Mouse (Mus musculus) gastrocnemius, postnatal 25 days (tissue): Measurements from ENCODE around the gene Poln. TPM values are rescaled to one million over a fixed set of nuclear protein-coding genes. Genes with fewer than 3 reads are reported as not detected.

Experiments used
- DNase-seq: peaks from one replicate; pipeline ENCODE4 v3.0.0; 2022
- long read RNA-seq, 2 experiments: library from polyadenylated mRNA; stranded (forward); transcript quantifications; one replicate each; pipeline ENCODE4 v2.0.0; 2021
- total RNA-seq, 2 experiments: library from RNA; stranded (reverse); gene quantifications; 1 replicate in 1 of 2; 2 replicates in 1 of 2; pipeline ENCODE4 v1.2.3; 2021

Poln gene
- total RNA-seq = under 1 TPM in 1 of 2 experiments, not detected in 1; 0.87 TPM
- long read RNA-seq, experiment 1, partial matches to known transcripts = 0 of 2 reads
- long read RNA-seq, experiment 1, other reads (novel, unspliced or antisense) = 2 of 2 reads
- long read RNA-seq, experiment 2, partial matches to known transcripts = 0 of 1 reads
- long read RNA-seq, experiment 2, other reads (novel, unspliced or antisense) = 0 of 1 reads

- DNase-seq = peak; percentile 99
These were observed at the start of gene Poln, which contains the start of gene Haus3 for GRCm38 (mm10) chr5:34168950-34169891. TSS of gene Poln (minus strand) at chr5:34169448. TSS of gene Haus3 (minus strand) at chr5:34169527.

GRCm38 (mm10) chr5:34218672-34219071 is 49.4 kb upstream of the Poln start:
- no peak for DNase-seq

GRCm38 (mm10) chr5:34217756-34218155 is 48.5 kb upstream of the Poln start:
- DNase-seq = no peak

DNA sequence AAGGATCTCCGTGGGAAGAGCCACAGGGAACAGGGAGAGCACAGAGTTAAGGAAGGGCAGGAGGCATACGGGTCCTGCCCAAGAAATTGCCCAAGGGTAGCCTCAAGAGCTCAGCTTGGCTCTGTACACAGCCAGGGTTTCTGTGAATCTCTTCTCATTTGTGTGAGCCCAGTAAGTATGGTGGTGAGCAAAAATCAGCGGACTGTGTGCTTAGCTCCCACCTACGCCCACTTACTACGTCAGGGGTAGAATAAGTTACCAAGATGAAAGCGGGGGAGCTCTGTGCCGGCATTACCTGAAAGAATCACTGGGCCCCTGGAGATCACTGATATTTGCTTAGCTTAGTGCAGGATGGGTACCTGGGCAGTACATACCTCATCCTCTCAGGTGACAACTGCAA is 46.8 kb upstream of the Poln start:
- DNase-seq = no peak

GRCm38 (mm10) chr5:34213659-34214058 is 44.4 kb upstream of the Poln start:
- DNase-seq = no peak

DNA sequence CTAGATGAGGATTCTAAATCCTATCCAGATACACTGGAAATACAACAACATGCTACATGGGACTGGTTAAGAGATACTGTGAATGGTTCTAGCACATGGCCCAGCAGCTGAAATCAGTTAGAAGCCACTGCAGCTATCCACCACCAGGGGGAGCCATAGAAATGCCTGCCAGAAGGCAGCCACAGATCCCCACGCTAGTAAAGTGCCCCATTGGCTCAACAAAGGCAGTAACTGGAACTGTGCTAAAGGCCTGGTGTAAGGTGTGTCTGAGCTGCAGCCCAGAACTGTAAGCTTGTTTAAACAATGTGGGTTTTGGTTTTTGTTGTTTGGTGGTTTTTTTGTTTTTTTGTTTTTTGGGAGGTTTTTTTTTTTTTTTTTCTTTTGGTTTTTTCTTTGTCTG is 41.0 kb upstream of the Poln start:
- DNase-seq = peak; percentile 64

DNA sequence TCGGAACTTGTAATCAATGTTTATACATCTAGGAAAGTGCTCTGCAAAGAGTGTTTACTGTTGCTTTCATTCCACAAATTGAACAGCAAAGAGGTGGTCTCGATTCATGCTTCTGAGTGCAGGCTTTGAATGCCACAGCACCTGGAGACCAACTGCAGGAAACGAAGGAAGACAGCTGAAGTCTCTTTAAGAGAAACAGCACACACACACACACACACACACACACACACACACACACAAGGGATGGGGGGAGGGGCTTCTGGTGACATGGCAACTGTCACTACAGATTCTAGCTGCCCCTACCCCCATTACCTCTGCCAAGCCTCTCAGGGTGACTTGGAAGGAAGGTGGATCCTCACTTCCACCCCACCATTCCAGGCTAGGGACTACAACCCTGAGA is 38.3 kb upstream of the Poln start:
- DNase-seq = no peak

DNA sequence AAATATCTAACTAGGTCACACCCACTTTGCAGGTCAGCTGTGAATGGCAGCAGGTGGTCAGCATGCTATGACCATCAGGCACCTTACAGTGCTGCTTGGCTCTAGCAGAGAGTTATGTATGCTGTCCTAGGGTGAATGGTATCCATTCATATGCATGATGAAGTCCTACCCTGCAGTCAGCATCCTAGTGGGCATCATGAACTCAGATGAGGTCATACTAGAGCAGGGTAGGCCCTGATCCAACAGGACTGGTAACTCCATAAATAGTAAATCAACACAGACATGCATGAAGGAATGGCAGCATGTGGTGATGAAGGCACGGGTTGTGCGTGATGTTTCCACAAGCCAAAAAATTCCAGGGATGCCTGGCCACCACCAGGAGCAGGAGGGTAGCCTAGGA is 36.5 kb upstream of the Poln start:
- DNase-seq = no peak

- DNase-seq = no peak
These were observed 35.7 kb upstream of the Poln start for GRCm38 (mm10) chr5:34204911-34205310.

DNA sequence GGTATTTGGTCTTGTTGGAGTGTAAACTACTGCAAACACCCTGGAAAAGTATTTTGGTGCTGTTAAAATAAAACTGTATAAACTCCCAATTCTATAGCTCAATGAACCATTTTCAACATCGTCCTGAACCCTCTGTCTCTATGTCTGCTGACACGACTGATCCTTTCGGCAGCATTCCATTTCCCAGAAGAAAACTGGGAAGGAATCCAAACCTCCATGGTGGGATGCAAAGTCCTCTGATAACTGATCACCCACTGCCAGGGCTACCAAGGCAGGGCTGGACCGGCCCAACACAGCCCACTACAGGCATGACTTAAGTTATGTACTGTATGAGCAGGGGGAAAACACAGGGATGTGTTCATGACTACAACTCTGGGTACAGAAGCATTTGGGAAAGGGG is 32.8 kb upstream of the Poln start:
- no peak for DNase-seq

GRCm38 (mm10) chr5:34201396-34201795 is 32.1 kb upstream of the Poln start:
- DNase-seq = peak; percentile 38

GRCm38 (mm10) chr5:34198615-34199014 is 29.4 kb upstream of the Poln start:
- no peak for DNase-seq

DNA sequence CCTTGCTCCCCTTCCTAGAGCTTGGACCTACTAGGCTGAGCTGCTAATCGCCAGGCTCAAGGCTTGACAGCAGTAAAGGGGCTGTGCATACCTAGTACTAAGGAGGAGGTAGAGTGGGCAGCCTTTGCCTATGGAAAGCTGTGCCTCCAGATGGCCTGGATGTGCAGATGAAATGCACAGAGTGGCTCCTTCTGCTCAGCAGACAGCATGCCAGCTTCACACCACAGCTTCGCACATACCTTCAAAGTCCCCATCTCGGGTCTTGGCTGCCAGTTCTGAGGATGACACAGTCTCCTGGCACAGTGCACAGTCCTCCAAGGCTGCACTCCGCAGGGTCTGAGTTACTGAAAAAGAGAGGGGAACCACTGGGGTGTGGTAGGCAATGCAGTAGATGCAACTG is 28.0 kb upstream of the Poln start:
- no peak for DNase-seq

- DNase-seq = no peak
These were observed 27.2 kb upstream of the Poln start for GRCm38 (mm10) chr5:34196423-34196822.

GRCm38 (mm10) chr5:34195786-34196185 is 26.5 kb upstream of the Poln start:
- DNase-seq = no peak

DNA sequence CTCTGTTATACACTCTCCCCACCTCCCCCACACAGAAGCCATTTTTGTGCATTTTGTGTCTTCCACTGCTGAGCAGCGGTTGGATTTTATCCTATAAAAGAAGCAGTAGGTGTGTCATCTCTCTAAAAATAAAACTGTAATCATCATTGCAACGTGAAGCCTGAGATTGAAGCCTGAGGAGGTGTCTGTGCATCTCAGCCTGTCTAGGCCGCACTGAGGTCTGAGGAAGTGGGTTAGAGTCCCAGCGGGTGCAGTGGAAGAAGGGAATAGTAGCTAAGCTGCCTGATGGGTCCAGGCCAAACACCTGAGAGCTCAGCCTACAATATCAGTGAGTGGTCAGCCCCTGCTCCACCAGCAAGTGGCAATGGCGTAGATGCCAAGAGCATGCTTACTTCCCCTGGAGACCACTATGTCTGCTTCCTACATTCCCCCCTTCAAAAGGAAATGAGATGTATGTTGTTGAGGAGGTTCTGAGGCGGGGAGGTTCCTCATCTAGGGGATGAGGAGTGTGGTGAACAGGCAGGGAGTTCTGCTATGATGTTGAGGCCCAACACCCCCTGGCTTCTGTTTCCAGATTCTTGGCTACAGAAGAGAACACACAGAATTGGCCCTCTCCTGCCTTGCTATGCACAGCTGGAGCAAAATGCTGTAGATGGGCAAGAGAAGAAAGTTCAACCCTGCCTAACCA is 25.9 kb upstream of the Poln start:
- no peak for DNase-seq

DNA sequence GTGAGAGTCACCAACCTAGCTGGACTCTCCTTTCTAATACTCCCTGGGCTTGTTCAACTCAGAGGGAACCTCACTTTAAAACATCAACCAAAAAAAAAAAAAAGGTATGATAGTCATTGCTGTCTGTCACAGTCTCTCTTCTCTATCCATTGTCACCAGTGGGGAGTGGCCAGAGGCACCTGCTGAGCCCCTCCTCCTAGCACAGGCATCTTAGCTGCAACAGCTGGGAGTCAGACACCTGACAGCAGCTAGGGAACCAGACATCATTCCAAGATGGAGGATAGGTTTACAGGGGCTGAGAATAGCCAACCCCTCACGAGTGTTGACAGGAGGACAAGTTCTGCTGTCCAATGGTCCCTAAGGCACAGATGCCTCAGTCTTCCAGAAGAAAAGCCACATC is 25.2 kb upstream of the Poln start:
- DNase-seq = no peak

- DNase-seq = no peak
These were observed 22.6 kb upstream of the Poln start for GRCm38 (mm10) chr5:34191843-34192242.

GRCm38 (mm10) chr5:34191021-34191420 is 21.8 kb upstream of the Poln start:
- DNase-seq = no peak

- DNase-seq = no peak
These were observed 20.3 kb upstream of the Poln start for GRCm38 (mm10) chr5:34189521-34189920.

DNA sequence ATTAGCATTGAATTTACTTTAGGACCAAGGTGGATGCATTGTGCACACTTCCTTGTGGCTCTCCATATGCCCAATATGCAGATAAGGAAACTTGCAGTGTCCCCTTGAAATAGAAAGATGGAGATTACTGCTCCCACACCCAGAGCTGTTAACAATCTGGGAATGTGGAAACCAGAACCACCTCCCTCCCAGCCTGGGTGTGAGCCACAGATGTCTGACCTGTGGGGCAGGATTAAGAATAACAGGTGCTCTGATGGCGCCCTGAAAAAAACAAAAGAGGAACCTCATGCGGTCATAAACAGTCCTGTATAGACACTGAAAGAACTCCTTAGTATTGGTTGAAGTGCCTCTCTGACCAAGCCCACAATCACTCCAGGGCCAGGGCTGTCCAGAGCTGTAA is 19.6 kb upstream of the Poln start:
- no peak for DNase-seq

DNA sequence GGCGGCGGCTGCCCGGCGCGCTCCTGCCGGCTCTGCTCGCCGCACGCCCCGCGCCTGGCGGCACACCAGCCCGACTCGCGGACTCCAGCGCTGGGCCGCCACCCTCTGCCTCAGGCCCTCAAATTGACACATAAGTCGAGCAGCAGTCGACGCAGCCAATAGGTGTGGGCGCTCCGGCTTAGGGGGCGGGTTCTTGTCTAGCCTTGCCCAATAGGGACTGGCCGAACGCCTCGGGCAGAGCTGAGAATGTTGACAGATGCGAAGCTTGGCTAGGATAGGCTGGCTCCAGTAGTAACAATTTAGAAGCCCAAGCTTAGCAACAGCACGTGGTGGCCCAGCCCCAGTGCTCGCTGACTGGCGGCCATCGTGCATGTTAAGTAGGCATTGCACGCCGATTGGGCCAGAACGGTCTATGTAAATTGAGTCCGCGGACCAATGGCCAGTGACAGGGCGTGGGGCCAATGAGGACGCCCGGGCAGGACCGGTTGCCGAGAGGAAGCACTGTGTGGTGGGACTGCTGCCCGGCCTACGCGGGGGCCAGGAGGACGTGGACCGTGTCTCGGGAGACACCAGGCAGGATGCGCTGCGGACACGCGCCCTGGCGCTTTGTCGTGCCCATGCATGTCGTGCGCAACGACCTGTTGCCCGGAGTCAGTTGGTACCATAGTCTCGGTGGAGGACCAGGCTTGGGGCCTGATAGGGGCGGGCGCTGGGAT is 18.5 kb upstream of the Poln start, which contains the start of gene Mxd4:
Mxd4 (minus strand) TSS at position 120 of the 716 bp plus-strand sequence.
- DNase-seq = peak; percentile 100
